Mouse (Mus musculus): ENCODE data around the gene Slc41a2. TPM values are rescaled to one million over a fixed set of nuclear protein-coding genes. Genes with fewer than 3 reads are reported as not detected.

Slc41a2 gene
- polyA plus RNA-seq, 1 experiment from 2014 or later = 0.03 TPM

GRCm38 (mm10) chr10:83330336-83330735 is 7.3 kb downstream of the Slc41a2 start:
- peaks cover 25% of the 10 kb centered on the region for H3K27me3 ChIP-seq
- H3K36me3 ChIP-seq (replicated peaks) = no peaks in the 10 kb centered on the region
- H3K9ac ChIP-seq = no peak overlapping the region
- no peak overlapping the region for H3K27ac ChIP-seq (replicated peaks)
- no peak overlapping the region for H3K4me2 ChIP-seq
- H3K4me3 ChIP-seq (replicated peaks) = no peak overlapping the region
- 36% methylated on average over 6 of the region's 6 CpGs for WGBS (ENCODE audit: insufficient replicate concordance)
- H3K9me3 ChIP-seq (replicated peaks) = no peaks in the 10 kb centered on the region
- ATAC-seq (ENCODE audit: insufficient read depth) = no peak
- H3K4me1 ChIP-seq (replicated peaks) = no peaks in the 10 kb centered on the region

- 68% methylated on average over 5 of the region's 5 CpGs for WGBS (ENCODE audit: insufficient replicate concordance)
- H3K4me3 ChIP-seq (replicated peaks) = no peak overlapping the region
These were observed 8.9 kb downstream of the Slc41a2 start for GRCm38 (mm10) chr10:83328791-83329190.

DNA sequence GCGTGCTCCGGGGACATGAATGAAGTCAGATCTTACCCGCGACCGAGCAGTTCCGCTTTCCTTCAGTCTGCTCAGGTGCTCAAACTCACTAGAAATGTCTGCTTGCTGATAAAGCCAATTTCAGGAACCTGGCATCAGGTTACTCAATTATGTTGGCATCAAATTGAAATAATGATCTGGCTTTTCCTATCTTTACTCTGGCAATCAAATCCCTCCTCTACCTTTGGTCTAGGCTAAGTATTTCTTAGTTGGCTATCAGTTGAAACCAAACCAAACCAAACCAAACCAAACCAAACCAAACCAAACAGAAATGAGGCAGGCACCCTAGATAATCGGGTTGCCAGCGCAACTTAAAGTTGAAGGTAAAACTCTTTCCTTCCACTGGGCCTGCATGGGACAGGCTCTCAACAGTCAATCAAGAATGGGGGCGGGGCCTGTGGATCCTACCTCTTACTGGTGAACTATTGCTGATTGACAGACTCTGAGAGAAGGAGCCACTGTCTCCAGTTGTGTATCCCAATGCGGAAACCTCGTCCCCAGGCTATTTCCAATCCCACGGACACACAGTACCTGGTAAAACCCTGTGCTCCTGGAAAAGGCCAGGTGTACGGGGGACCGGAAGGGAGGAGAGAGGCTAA is 10.9 kb downstream of the Slc41a2 start:
- H3K36me3 ChIP-seq (replicated peaks) = no peaks in the 10 kb centered on the region
- no peak overlapping the region for H3K9ac ChIP-seq
- H3K4me3 ChIP-seq (replicated peaks) = no peak overlapping the region
- no peaks in the 10 kb centered on the region for H3K9me3 ChIP-seq (replicated peaks)
- H3K4me1 ChIP-seq (replicated peaks) = no peaks in the 10 kb centered on the region
- no peaks in the 10 kb centered on the region for H3K27me3 ChIP-seq
- WGBS (ENCODE audit: insufficient replicate concordance) = 78% methylated on average over 14 of the region's 14 CpGs
- ATAC-seq (ENCODE audit: insufficient read depth) = no peak
- no peak overlapping the region for H3K27ac ChIP-seq (replicated peaks)
- no peak overlapping the region for H3K4me2 ChIP-seq

More at GRCm38 (mm10) chr10:83328791-83329190, 8.9 kb downstream of the Slc41a2 start:
- no peaks in the 10 kb centered on the region for H3K4me1 ChIP-seq (replicated peaks)
- H3K27ac ChIP-seq (replicated peaks) = no peak overlapping the region
- H3K9ac ChIP-seq = no peak overlapping the region
- H3K9me3 ChIP-seq (replicated peaks) = no peaks in the 10 kb centered on the region
- peaks cover 10% of the 10 kb centered on the region for H3K27me3 ChIP-seq
- H3K36me3 ChIP-seq (replicated peaks) = no peaks in the 10 kb centered on the region
- no peak for ATAC-seq (ENCODE audit: insufficient read depth)
- H3K4me2 ChIP-seq = no peak overlapping the region

GRCm38 (mm10) chr10:83325903-83326302 is 11.8 kb downstream of the Slc41a2 start:
- Histone ChIP-seq H3K27ac (replicated peaks) (no peak overlapping the region), H3K4me2 (no peak overlapping the region), H3K27me3 (no peaks in the 10 kb centered on the region), H3K9me3 (replicated peaks) (no peaks in the 10 kb centered on the region), H3K4me3 (replicated peaks) (no peak overlapping the region), H3K36me3 (replicated peaks) (no peaks in the 10 kb centered on the region), H3K4me1 (replicated peaks) (no peaks in the 10 kb centered on the region), H3K9ac (no peak overlapping the region)
- ATAC-seq (ENCODE audit: insufficient read depth) = no peak
- WGBS (ENCODE audit: insufficient replicate concordance) = 55% methylated on average over 1 of the region's 1 CpGs

GRCm38 (mm10) chr10:83324871-83325270 is 12.8 kb downstream of the Slc41a2 start:
- Histone ChIP-seq H3K4me3 (replicated peaks) (no peak overlapping the region), H3K36me3 (replicated peaks) (no peaks in the 10 kb centered on the region), H3K27ac (replicated peaks) (no peak overlapping the region), H3K27me3 (no peaks in the 10 kb centered on the region), H3K4me1 (replicated peaks) (no peaks in the 10 kb centered on the region), H3K9ac (no peak overlapping the region), H3K9me3 (replicated peaks) (no peaks in the 10 kb centered on the region), H3K4me2 (no peak overlapping the region)
- ATAC-seq (ENCODE audit: insufficient read depth) = no peak
- 50% methylated on average over 3 of the region's 3 CpGs for WGBS (ENCODE audit: insufficient replicate concordance)

GRCm38 (mm10) chr10:83322551-83323100 is 15.1 kb downstream of the Slc41a2 start:
- Histone ChIP-seq H3K9ac (no peak overlapping the region), H3K36me3 (replicated peaks) (no peaks in the 10 kb centered on the region), H3K27me3 (no peaks in the 10 kb centered on the region), H3K27ac (replicated peaks) (no peak overlapping the region), H3K9me3 (replicated peaks) (no peaks in the 10 kb centered on the region), H3K4me2 (no peak overlapping the region), H3K4me3 (replicated peaks) (no peak overlapping the region), H3K4me1 (replicated peaks) (no peaks in the 10 kb centered on the region)
- WGBS (ENCODE audit: insufficient replicate concordance) = 25% methylated on average over 7 of the region's 7 CpGs
- no peak for ATAC-seq (ENCODE audit: insufficient read depth)

GRCm38 (mm10) chr10:83321528-83321927 is 16.2 kb downstream of the Slc41a2 start:
- no peak overlapping the region for H3K4me2 ChIP-seq
- H3K4me3 ChIP-seq (replicated peaks) = no peak overlapping the region
- no peaks in the 10 kb centered on the region for H3K36me3 ChIP-seq (replicated peaks)
- no peaks in the 10 kb centered on the region for H3K9me3 ChIP-seq (replicated peaks)
- no peaks in the 10 kb centered on the region for H3K4me1 ChIP-seq (replicated peaks)
- 63% methylated on average over 6 of the region's 6 CpGs for WGBS (ENCODE audit: insufficient replicate concordance)
- no peak overlapping the region for H3K27ac ChIP-seq (replicated peaks)
- ATAC-seq (ENCODE audit: insufficient read depth) = no peak
- no peak overlapping the region for H3K9ac ChIP-seq
- no peaks in the 10 kb centered on the region for H3K27me3 ChIP-seq

- no peak for ATAC-seq (ENCODE audit: insufficient read depth)
- Histone ChIP-seq H3K4me3 (replicated peaks) (no peak overlapping the region), H3K4me1 (replicated peaks) (no peaks in the 10 kb centered on the region), H3K9me3 (replicated peaks) (no peaks in the 10 kb centered on the region), H3K4me2 (no peak overlapping the region), H3K9ac (no peak overlapping the region), H3K27ac (replicated peaks) (no peak overlapping the region), H3K27me3 (no peaks in the 10 kb centered on the region), H3K36me3 (replicated peaks) (no peaks in the 10 kb centered on the region)
- WGBS (ENCODE audit: insufficient replicate concordance) = 63% methylated on average over 7 of the region's 7 CpGs
These were observed 16.8 kb downstream of the Slc41a2 start for GRCm38 (mm10) chr10:83320870-83321269.

GRCm38 (mm10) chr10:83320396-83320795 is 17.3 kb downstream of the Slc41a2 start:
- no peak for ATAC-seq (ENCODE audit: insufficient read depth)
- Histone ChIP-seq H3K27me3 (no peaks in the 10 kb centered on the region), H3K9ac (no peak overlapping the region), H3K4me1 (replicated peaks) (no peaks in the 10 kb centered on the region), H3K27ac (replicated peaks) (no peak overlapping the region), H3K4me2 (no peak overlapping the region), H3K9me3 (replicated peaks) (no peaks in the 10 kb centered on the region), H3K4me3 (replicated peaks) (no peak overlapping the region), H3K36me3 (replicated peaks) (no peaks in the 10 kb centered on the region)
- WGBS (ENCODE audit: insufficient replicate concordance) = 56% methylated on average over 6 of the region's 6 CpGs

DNA sequence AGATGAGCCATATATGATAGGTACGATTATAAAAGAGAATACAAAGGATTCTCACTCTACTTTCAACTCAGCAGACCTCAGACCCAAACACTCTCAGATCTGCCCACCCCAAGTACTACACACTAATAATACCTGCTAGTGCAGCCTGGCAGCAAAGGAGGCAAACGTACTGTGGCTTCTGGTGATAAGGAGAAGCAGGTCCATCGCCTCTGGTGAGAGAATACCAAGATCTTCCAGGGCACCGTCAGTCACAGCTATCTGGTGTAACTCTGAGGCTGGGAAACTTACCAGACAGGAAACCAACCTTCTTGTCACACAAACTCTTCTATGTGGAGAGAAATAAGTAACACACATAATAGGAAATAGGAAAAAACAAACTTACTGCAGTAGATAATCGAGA is 24.6 kb downstream of the Slc41a2 start:
- ATAC-seq (ENCODE audit: insufficient read depth) = no peak
- Histone ChIP-seq H3K4me1 (replicated peaks) (peaks cover 14% of the 10 kb centered on the region), H3K4me2 (no peak overlapping the region), H3K27me3 (no peaks in the 10 kb centered on the region), H3K9me3 (replicated peaks) (no peaks in the 10 kb centered on the region; the same call in 1 of the 2 replicates), H3K36me3 (replicated peaks) (no peaks in the 10 kb centered on the region), H3K27ac (replicated peaks) (no peak overlapping the region), H3K9ac (no peak overlapping the region), H3K4me3 (replicated peaks) (no peak overlapping the region)
- 20% methylated on average over 5 of the region's 5 CpGs for whole genome bisulfite sequencing (ENCODE audit: insufficient replicate concordance)

- ATAC-seq (ENCODE audit: insufficient read depth) = no peak
- H3K9me3 ChIP-seq (replicated peaks) = no peaks in the 10 kb centered on the region; the same call in 1 of the 2 replicates
- no peak overlapping the region for H3K27ac ChIP-seq (replicated peaks)
- no peak overlapping the region for H3K9ac ChIP-seq
- WGBS (ENCODE audit: insufficient replicate concordance) = 74% methylated on average over 7 of the region's 7 CpGs
- H3K36me3 ChIP-seq (replicated peaks) = no peaks in the 10 kb centered on the region
- H3K4me2 ChIP-seq = no peak overlapping the region
- H3K27me3 ChIP-seq = no peaks in the 10 kb centered on the region
- no peak overlapping the region for H3K4me3 ChIP-seq (replicated peaks)
- H3K4me1 ChIP-seq (replicated peaks) = peaks cover 14% of the 10 kb centered on the region
These were observed 27.3 kb downstream of the Slc41a2 start for GRCm38 (mm10) chr10:83310356-83310755.

DNA sequence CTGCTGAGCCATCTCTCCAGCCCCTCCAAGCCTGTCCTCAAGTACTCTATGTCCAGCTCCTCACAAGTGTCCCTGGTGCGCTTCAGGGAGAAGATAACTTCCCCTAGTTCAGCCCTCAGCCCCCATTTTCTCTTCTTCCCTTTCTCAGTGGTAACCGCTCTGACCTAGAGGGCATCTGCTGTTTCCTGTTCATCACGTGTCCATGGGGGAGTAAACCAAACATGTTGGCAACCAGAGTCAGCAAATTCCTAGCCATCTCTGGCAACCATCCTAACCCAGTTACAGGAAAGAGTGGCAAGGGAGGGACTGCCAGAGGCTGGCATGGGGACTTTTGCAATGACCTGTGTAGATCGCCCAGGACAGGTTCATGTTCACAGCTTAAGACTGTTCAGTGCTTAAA is 36.0 kb downstream of the Slc41a2 start:
- H3K4me1 ChIP-seq (replicated peaks) = peaks cover 9% of the 10 kb centered on the region
- ATAC-seq (ENCODE audit: insufficient read depth) = no peak
- no peaks in the 10 kb centered on the region for H3K27me3 ChIP-seq
- H3K4me2 ChIP-seq = no peak overlapping the region
- no peak overlapping the region for H3K27ac ChIP-seq (replicated peaks)
- no peak overlapping the region for H3K9ac ChIP-seq
- H3K36me3 ChIP-seq (replicated peaks) = no peaks in the 10 kb centered on the region
- no peaks in the 10 kb centered on the region for H3K9me3 ChIP-seq (replicated peaks)
- 31% methylated on average over 4 of the region's 4 CpGs for WGBS (ENCODE audit: insufficient replicate concordance)
- no peak overlapping the region for H3K4me3 ChIP-seq (replicated peaks)
